Mouse (Mus musculus) T-cell, adult 66 days (primary cell): Measurements from ENCODE around the gene Rps10. TPM values are rescaled to one million over a fixed set of nuclear protein-coding genes. Genes with fewer than 3 reads are reported as not detected.

Source experiments
- total RNA-seq, 2 experiments: library from RNA; stranded (reverse); gene quantifications; 3 replicates in 1 of 2; 4 replicates in 1 of 2; pipeline ENCODE4 v1.2.4; 2023

Gene Rps10
- total RNA-seq, result 1,000 to 10,000 TPM; 2,987 to 3,088 TPM

GRCm38 (mm10) chr17:27636132-27637020, at the start of gene Rps10:
Gene Rps10 (minus strand): TSS chr17:27636669.

DNA sequence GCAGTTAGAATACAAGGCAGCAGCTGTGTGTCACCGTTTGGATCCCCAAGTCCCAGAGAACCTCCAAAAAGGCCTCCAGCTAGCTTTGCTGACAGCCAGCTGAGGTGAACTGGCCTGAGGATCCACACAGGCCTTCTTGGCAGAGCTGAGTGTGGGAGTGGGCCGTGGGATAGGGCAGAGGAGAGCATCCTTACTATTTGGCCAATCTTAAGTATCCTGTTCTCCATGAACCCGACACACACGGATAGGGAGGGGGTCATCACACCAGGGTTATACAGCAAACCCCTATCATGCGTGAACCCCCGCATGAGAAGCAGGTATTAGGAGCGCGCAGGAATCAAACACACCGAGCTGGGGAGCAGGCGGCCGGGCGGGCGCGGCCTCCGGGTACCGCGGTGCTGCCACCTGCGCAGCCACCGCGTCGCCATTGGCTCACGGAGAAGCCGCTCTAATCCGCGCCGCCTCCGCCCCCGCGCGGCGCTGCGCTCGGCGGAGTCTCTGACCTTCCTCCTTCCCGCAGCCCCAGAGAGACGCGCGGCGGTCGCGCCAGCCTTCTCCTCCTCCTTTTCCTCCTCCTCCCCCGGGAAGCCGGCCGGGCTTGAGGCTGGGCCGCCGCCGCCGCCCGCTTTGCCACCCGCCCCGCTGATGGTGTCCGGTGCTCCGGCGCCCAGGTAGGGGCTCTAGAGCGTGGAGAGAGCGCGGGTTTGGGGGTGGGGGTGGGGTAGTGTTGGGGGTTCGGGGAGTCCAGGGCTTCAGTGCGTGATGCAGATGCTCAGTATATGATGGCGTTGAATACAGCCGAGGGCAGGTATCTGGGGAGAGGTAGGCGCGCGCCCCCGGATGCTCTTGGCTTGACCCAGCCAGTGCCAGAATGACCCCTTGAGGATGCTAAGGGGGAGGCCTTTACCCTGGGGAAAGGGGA, 18.9 kb upstream of the Rps10 start, which contains the start of gene Pacsin1:
TSS of gene Pacsin1 (plus strand) at position 421 of the 922 bp plus-strand sequence.

GRCm38 (mm10) chr17:27634871-27635574, 1.4 kb downstream of the Rps10 start, which contains the start of gene RPS10-NUDT3:
Gene RPS10-NUDT3 (minus strand): TSS chr17:27635222.

GRCm38 (mm10) chr17:27623360-27624326, 12.8 kb downstream of the Rps10 start, which contains the start of gene Nudt3:
Gene Nudt3 (minus strand): TSS chr17:27623495.

Other genes with a start within 250 kb of the Rps10 start
- under 1 TPM; 0.17 to 0.18 TPM for gene Grm4, start 115.3 kb downstream of the Rps10 start, total RNA-seq
- gene Hmga1, start 80.2 kb downstream of the Rps10 start, total RNA-seq, result 10 to 100 TPM; 59.4 to 66.9 TPM
- gene AI413582, start 70.9 kb downstream of the Rps10 start, total RNA-seq, result 10 to 100 TPM; 54.7 to 68.2 TPM
- gene Nudt3, start 13.2 kb downstream of the Rps10 start, total RNA-seq, result 100 to 1,000 TPM; 106 to 121 TPM
- not detected for gene RPS10-NUDT3, start 1.4 kb downstream of the Rps10 start, total RNA-seq
- gene Pacsin1, start 18.8 kb upstream of the Rps10 start, total RNA-seq, result 10 to 100 TPM; 41.0 to 46.9 TPM
- under 1 TPM in 1 of 2 experiments, not detected in 1; 0.44 TPM for gene Spdef, start 92.3 kb upstream of the Rps10 start, total RNA-seq
- gene D17Wsu92e, start 184.0 kb upstream of the Rps10 start, total RNA-seq, result 10 to 100 TPM; 86.4 to 87.0 TPM
- 10 to 100 TPM; 76.2 to 89.3 TPM for gene Snrpc, start 201.5 kb upstream of the Rps10 start, total RNA-seq
- gene Uhrf1bp1, start 219.8 kb upstream of the Rps10 start, total RNA-seq, result 1 to 10 TPM; 4.3 to 4.4 TPM